Mouse (Mus musculus) neural tube, embryonic 14.5 days (tissue): ENCODE measurements around the gene Vkorc1. TPM values are rescaled to one million over a fixed set of nuclear protein-coding genes. Genes with fewer than 3 reads are reported as not detected.
"Not testable (repeated sequence)": the region's sequence is repeated elsewhere in the genome, so short reads cannot be mapped to it uniquely, and the experiment has no call there.

Experiments used
- ATAC-seq: fragments of 200-750 bp; cut with Nextera tagmentation; 2 replicates; pipeline ENCODE4 v1.8.0; 2017; ENCODE audit warnings: low read depth, mild to moderate bottlenecking, moderate TSS enrichment, moderate library complexity
- H3K27ac ChIP-seq: fragments of 300-500 bp; sonication (generic); 2 replicates; pipeline ENCODE4 v1.5.1; 2014; ENCODE audit warnings: low read depth, mild to moderate bottlenecking, control low read depth, low read length, moderate library complexity, mixed read lengths
- H3K27me3 ChIP-seq: fragments of 300-500 bp; sonication (generic); 2 replicates; pipeline ENCODE4 v1.6.1; 2014; ENCODE audit warnings: low read length; ENCODE audit not compliant: control insufficient read depth, insufficient read depth
- H3K36me3 ChIP-seq: fragments of 300-500 bp; sonication (generic); 2 replicates; pipeline ENCODE4 v1.6.1; 2014; ENCODE audit warnings: low read length, mixed read lengths; ENCODE audit not compliant: control insufficient read depth, insufficient read depth
- H3K4me1 ChIP-seq: fragments of 300-500 bp; sonication (generic); 2 replicates; pipeline ENCODE4 v1.6.1; 2014; ENCODE audit warnings: low read length; ENCODE audit not compliant: control insufficient read depth, insufficient read depth
- H3K4me2 ChIP-seq: fragments of 300-500 bp; sonication (generic); 2 replicates; pipeline ENCODE4 v1.6.1; 2014; ENCODE audit warnings: mild to moderate bottlenecking, low read depth, low read length, control low read depth
- H3K4me3 ChIP-seq: fragments of 300-500 bp; sonication (generic); 2 replicates; pipeline ENCODE4 v1.5.1; 2014; ENCODE audit warnings: low read depth, low read length, control low read depth, mixed read lengths
- H3K9ac ChIP-seq: fragments of 300-500 bp; sonication (generic); replicated peaks from 2 replicates; pipeline ENCODE4 v1.6.1; 2014; ENCODE audit warnings: low read depth, mild to moderate bottlenecking, control low read depth, low read length, mixed read lengths
- H3K9me3 ChIP-seq: fragments of 300-500 bp; sonication (generic); 2 replicates; pipeline ENCODE4 v1.6.1; 2016; ENCODE audit warnings: low read length; ENCODE audit not compliant: control insufficient read depth
- WGBS: fragments of 180-500 bp; shearing (Covaris S2); extraction: QIAGEN DNeasy Blood & Tissue Kit; methylation state at CpG from one replicate; pipeline ENCODE4 v1.1.7; 2014; 5-methylcytosine and 5-hydroxymethylcytosine counted together
- polyA plus RNA-seq: library from polyadenylated mRNA; unstranded; fragments of >200 nt; fragmentation: Nextera tagmentation; extraction: Ambion mirVana; gene quantifications from 2 replicates; pipeline ENCODE4 v1.2.1, GENCODE M21; 2014

The Vkorc1 gene
- polyA plus RNA-seq, 1 experiment from 2014 or later = 59.2 TPM

DNA sequence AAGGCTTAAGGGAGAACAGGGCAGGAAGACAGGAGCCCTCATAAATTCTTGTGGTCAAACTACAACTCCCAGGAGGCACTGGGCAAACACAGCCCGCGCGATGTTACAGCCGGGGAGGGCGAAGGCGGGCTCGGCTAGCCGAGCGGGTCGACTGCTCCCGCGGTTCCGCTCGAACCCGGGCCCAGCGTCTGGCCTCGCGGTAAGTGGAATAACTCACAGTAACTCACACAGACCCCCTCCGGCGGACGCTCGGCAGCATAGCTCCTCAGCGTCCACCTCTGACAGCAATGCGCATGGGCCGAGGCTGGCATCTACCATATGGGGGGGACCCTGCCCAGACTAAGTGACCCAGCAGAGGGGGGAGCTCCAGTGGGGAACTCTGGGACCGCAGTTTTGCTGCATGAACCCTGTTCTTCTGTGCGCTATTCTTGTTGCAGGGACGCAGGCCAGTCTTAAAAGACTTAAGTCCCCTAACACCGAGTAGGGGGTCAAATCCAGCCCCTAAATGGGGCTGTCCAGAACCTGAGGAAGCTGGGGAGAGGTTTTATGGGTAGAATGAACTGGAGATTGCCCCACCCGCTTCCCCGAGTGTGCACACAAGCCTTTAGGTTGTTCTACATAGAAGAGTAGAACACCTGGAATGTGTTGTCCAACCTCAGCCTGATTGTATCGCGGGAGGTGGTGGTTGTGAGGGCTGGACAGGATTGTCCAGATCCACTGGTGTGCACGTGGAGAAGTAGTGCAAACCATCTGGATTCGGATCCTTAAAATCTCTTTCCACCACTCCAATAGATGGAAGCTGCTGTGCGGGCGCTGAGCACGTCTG, 8.8 kb upstream of the Vkorc1 start, which contains the start of gene Bckdk:
Gene Bckdk (plus strand): TSS at position 112 of the 826 bp plus-strand sequence.
- peak; percentile 87 for ATAC-seq
- Histone ChIP-seq H3K4me2 (peak within 1 kb of the TSS; percentile 68), H3K36me3 (peaks cover 14% of the 10 kb centered on the region), H3K27ac (peak within 1 kb of the TSS; percentile 84), H3K4me3 (peak within 1 kb of the TSS; percentile 51), H3K9me3 (no peaks in the 10 kb centered on the region), H3K4me1 (0 out of 2 replicates have a peak, but pooled peaks cover 8% of the 10 kb centered on the region), H3K9ac (peak within 1 kb of the TSS; percentile 72), H3K27me3 (no peaks in the 10 kb centered on the region)
- WGBS = 7% methylated on average over 38 of the region's 38 CpGs

DNA sequence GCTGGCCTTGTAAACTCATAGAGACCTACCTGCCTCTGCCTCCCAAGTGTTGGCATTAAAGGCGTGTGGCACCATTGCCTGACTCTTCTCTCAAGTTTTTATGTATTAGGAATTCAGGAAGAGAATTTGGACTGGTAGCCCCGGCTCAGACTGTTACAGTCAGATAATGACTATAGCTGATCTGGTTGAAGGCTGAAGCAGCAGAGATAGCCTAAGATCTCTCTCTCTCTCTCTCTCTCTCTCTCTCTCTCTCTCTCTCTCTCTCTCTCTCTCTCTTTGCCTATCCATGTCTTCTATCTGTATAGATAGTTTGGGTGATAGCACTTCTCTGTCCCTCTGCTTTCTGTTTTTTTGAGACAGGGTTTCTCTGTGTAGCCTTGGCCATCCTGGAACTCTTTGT, 6.4 kb upstream of the Vkorc1 start:
- no peak overlapping the region for H3K27ac ChIP-seq

DNA sequence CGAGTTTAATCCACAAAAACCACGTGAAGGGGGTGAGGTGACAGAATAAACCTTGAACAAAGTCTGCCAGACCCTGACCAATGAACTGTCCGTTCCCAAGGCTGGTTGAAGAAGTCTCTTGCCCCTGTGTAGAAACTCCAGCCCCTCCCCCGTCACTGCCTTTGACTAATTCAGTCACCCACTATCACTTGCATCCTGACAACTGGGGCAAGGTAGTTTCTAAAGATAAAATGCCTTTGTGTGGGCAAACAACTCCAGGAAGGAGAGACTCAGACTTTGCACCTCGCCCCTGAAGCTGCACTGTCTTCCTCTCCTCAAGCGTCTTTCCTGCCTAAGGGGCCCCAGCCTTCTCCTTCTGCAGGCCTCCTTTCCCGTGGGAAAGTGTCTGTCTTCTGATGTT, 4.6 kb upstream of the Vkorc1 start:
- Histone ChIP-seq H3K9ac (no peak overlapping the region), H3K9me3 (no peaks in the 10 kb centered on the region), H3K4me2 (no peak overlapping the region), H3K27ac (no peak overlapping the region), H3K27me3 (no peaks in the 10 kb centered on the region), H3K36me3 (no peaks in the 10 kb centered on the region), H3K4me3 (no peak overlapping the region), H3K4me1 (peaks cover 6% of the 10 kb centered on the region; the same call in 1 of the 2 replicates)
- no peak for ATAC-seq
- WGBS = 50% methylated on average over 7 of the region's 7 CpGs

More for the DNA sequence above, 6.4 kb upstream of the Vkorc1 start:
- H3K4me3 ChIP-seq = no peak overlapping the region
- H3K9ac ChIP-seq = no peak overlapping the region
- H3K9me3 ChIP-seq = no peaks in the 10 kb centered on the region
- no peaks in the 10 kb centered on the region for H3K27me3 ChIP-seq
- no peak overlapping the region for H3K4me2 ChIP-seq
- ATAC-seq = no peak
- H3K36me3 ChIP-seq = peaks cover 6% of the 10 kb centered on the region; the same call in 1 of the 2 replicates
- H3K4me1 ChIP-seq = 0 out of 2 replicates have a peak, but pooled peaks cover 8% of the 10 kb centered on the region
- WGBS = 93% methylated on average over 2 of the region's 2 CpGs

GRCm38 (mm10) chr7:127898179-127898956, 3.0 kb upstream of the Vkorc1 start:
- H3K9me3 ChIP-seq = no peaks in the 10 kb centered on the region
- no peaks in the 10 kb centered on the region for H3K27me3 ChIP-seq
- H3K27ac ChIP-seq = no peak overlapping the region
- no peak overlapping the region for H3K9ac ChIP-seq
- H3K36me3 ChIP-seq = no peaks in the 10 kb centered on the region
- no peak overlapping the region for H3K4me2 ChIP-seq
- WGBS = 40% methylated on average over 10 of the region's 10 CpGs
- H3K4me3 ChIP-seq = no peak overlapping the region
- no peak for ATAC-seq
- H3K4me1 ChIP-seq = peaks cover 8% of the 10 kb centered on the region; the same call in 1 of the 2 replicates

- WGBS = 90% methylated on average over 7 of the region's 7 CpGs
- Histone ChIP-seq H3K27ac (no peak overlapping the region), H3K4me1 (peaks cover 8% of the 10 kb centered on the region; the same call in 1 of the 2 replicates), H3K9ac (no peak overlapping the region), H3K9me3 (no peaks in the 10 kb centered on the region), H3K27me3 (no peaks in the 10 kb centered on the region), H3K4me2 (no peak overlapping the region), H3K36me3 (peaks cover 3% of the 10 kb centered on the region; the same call in 1 of the 2 replicates), H3K4me3 (no peak overlapping the region)
- no peak for ATAC-seq
Measured at GRCm38 (mm10) chr7:127897542-127897941, 2.1 kb upstream of the Vkorc1 start.

- Histone ChIP-seq H3K4me2 (no peak overlapping the region), H3K27ac (no peak overlapping the region), H3K36me3 (peaks cover 4% of the 10 kb centered on the region; the same call in 1 of the 2 replicates), H3K27me3 (no peaks in the 10 kb centered on the region), H3K9ac (no peak overlapping the region), H3K4me1 (peaks cover 8% of the 10 kb centered on the region; the same call in 1 of the 2 replicates), H3K9me3 (no peaks in the 10 kb centered on the region), H3K4me3 (no peak overlapping the region)
- WGBS = 63% methylated on average over 13 of the region's 13 CpGs
- no peak for ATAC-seq
Measured at GRCm38 (mm10) chr7:127896384-127896783, 967 bp upstream of the Vkorc1 start.

GRCm38 (mm10) chr7:127895891-127896290, 474 bp upstream of the Vkorc1 start:
- not testable (repeated sequence) for H3K4me2 ChIP-seq, H3K27ac ChIP-seq, H3K9me3 ChIP-seq, H3K9ac ChIP-seq, H3K36me3 ChIP-seq, H3K27me3 ChIP-seq, H3K4me1 ChIP-seq
- ATAC-seq = 0 out of 2 replicates have a peak, but pooled peaks have one; percentile 4
- 71% methylated on average over 7 of the region's 7 CpGs for WGBS
- 0 out of 2 replicates have a peak overlapping the region, but pooled peaks have one; percentile 57 for H3K4me3 ChIP-seq

DNA sequence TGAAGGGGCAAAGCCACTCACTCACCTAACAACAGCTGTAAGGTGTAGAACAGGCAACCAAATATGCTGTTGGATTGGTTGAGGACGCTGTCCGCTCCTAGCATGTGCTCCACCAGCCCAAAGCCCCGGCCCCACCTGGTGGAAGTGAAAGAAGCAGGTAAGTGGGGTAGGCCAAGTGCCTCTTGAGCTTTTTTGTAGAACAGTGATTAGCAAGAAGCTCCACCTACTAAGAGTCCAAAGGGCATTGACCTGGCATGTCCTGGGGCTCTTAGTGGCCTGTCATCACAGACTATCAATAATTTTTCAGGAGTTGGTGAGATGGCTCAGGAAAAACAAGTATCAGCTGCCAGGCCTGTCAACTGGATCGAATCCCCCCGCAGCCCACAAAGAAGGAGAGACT, 937 bp downstream of the Vkorc1 start:
- ATAC-seq = no peak
- Histone ChIP-seq H3K9ac (no peak overlapping the region), H3K4me3 (peak overlapping the region; percentile 57), H3K4me1 (peaks cover 8% of the 10 kb centered on the region; the same call in 1 of the 2 replicates), H3K27me3 (no peaks in the 10 kb centered on the region), H3K36me3 (peaks cover 8% of the 10 kb centered on the region), H3K4me2 (peak overlapping the region; percentile 83), H3K9me3 (no peaks in the 10 kb centered on the region), H3K27ac (no peak overlapping the region)
- 89% methylated on average over 5 of the region's 5 CpGs for WGBS
